In the genomic region with DNA sequence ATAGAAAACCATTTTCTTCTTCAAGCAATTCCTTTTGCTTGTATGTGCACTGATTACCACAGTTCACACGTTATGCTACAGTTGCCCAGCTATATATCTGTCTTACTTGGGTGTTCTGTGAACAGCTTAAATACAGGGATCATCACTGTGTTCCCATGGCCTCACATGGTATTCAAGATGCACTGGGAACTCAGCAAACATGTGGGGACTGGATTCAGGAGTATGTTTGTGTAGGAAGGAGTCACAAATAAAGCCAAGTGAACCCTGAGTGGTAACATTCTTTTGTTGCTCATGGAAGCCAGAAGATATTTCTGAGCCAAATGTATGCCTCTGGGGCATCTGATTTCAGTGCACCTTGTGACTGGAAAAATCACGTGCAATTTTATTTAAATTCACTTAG, we compare ENCODE assay signal across 15 mouse cellular contexts.
"Had no signal": no experiment of that assay in that cellular context is flagged by ENCODE, and none has a peak within 500 bp of the region (broad histone marks: within the 10 kb centered on the region; RNA-seq: fewer than 3 reads in every experiment).

No protein-coding gene starts in this region.

- DNase-seq: lung, adult 2 months; lung, postnatal 14 days; lung, postnatal 36 days; right cerebral cortex, postnatal 14 days; thymus, adult 2 months; thymus, postnatal 25 days; thymus, postnatal 4 days had no signal

- H3K27me3 ChIP-seq: lung, embryonic 15.5 days; midbrain, embryonic 13.5 days; midbrain, embryonic 15.5 days; neural tube, embryonic 12.5 days; stomach, embryonic 15.5 days had no signal

- H3K9ac ChIP-seq: lung, embryonic 15.5 days; midbrain, embryonic 13.5 days; midbrain, embryonic 15.5 days; neural tube, embryonic 12.5 days; stomach, embryonic 15.5 days had no signal

- H3K36me3 ChIP-seq: lung, embryonic 15.5 days; midbrain, embryonic 13.5 days; midbrain, embryonic 15.5 days; neural tube, embryonic 12.5 days; stomach, embryonic 15.5 days had no signal

- H3K27ac ChIP-seq: lung, embryonic 15.5 days; macrophage; midbrain, embryonic 13.5 days; midbrain, embryonic 15.5 days; neural tube, embryonic 12.5 days; stomach, embryonic 15.5 days; stomach, postnatal 0 days had no signal

- H3K4me1 ChIP-seq: lung, embryonic 15.5 days; megakaryocyte, embryonic 14.5 days; midbrain, embryonic 13.5 days; midbrain, embryonic 15.5 days; neural tube, embryonic 12.5 days; stomach, embryonic 15.5 days had no signal

- H3K4me3 ChIP-seq: lung, embryonic 15.5 days; megakaryocyte, embryonic 14.5 days; midbrain, embryonic 13.5 days; midbrain, embryonic 15.5 days; neural tube, embryonic 12.5 days; stomach, embryonic 15.5 days had no signal
